ENCODE assay signal across 10 mouse cellular contexts in genomic region chr17:36788801-36789200, GRCm38 (mm10). TPM values are rescaled to one million over a fixed set of nuclear protein-coding genes. Genes with fewer than 3 reads are reported as not detected.
A peak's percentile ranks its signal among the peaks of the same experiment; 100 is the strongest.
DNase-seq lines count a peak whose midpoint lies in the region; ATAC-seq and TF ChIP-seq lines count a peak whose summit lies in the region.
"Not testable (repeated sequence)": the region's sequence is repeated elsewhere in the genome, so short reads cannot be mapped to it uniquely, and the experiment has no call there.
"Had no signal": no experiment of that assay in that cellular context is flagged by ENCODE, and none has a peak within 500 bp of the region (broad histone marks: within the 10 kb centered on the region; RNA-seq: fewer than 3 reads in every experiment).

No protein-coding gene starts in this region.

- not testable (repeated sequence) for H3K4me1 ChIP-seq in hindbrain, postnatal 0 days (ENCODE audit: insufficient read depth, low read length)

- H3K9me3 ChIP-seq in hindbrain, postnatal 0 days (ENCODE audit: low read length) = not testable (repeated sequence)

- peak; percentile 91 for TF ChIP-seq CTCF in hindbrain, postnatal 0 days (IDR thresholded peaks at IDR 0.05; ENCODE audit: low read depth)

- peak; percentile 62 for DNase-seq in T-cell, adult 2 months (ENCODE audit: low spot score)
- DNase-seq in cerebellum, postnatal 14 days = peak; percentile 88 to 91
- peak; percentile 48 to 72 for DNase-seq in frontal cortex, postnatal 25 days (ENCODE audit: low spot score in 2 of 2)
- peak; percentile 95 for DNase-seq in hindbrain, postnatal 0 days (ENCODE audit: low spot score)
- DNase-seq in layer of hippocampus, postnatal 14 days (ENCODE audit: low spot score in 2 of 2) = peak; percentile 75 to 88
- peak; percentile 83 for DNase-seq in lung, postnatal 36 days
- DNase-seq in retina, postnatal 1 day = peak; percentile 90
- DNase-seq in thymus, postnatal 36 days = peak; percentile 47 to 63

- not testable (repeated sequence) for H3K9ac ChIP-seq in hindbrain, postnatal 0 days (replicated peaks; ENCODE audit: low read length)

- not testable (repeated sequence) for H3K4me3 ChIP-seq in hindbrain, postnatal 0 days (ENCODE audit: low read length)

- not testable (repeated sequence) for H3K27me3 ChIP-seq in hindbrain, postnatal 0 days (ENCODE audit: insufficient read depth, low read length)

- not testable (repeated sequence) for H3K4me2 ChIP-seq in hindbrain, postnatal 0 days (ENCODE audit: low read depth, low read length)

- H3K27ac ChIP-seq in hindbrain, postnatal 0 days = not testable (repeated sequence)

- peak; percentile 91 for ATAC-seq in hindbrain, postnatal 0 days

- H3K36me3 ChIP-seq in hindbrain, postnatal 0 days (ENCODE audit: insufficient read depth, low read length) = not testable (repeated sequence)

RNA-seq across cellular contexts. Expression of gene H2-M10.5, which starts 16.1 kb away (rescaled TPM):
- total RNA-seq in hindbrain, postnatal 0 days (2014; rRNA removed) = not detected in 2 replicates
- polyA plus RNA-seq in hindbrain, postnatal 0 days (2015; fragmentation: Nextera tagmentation; extraction: Ambion mirVana) = not detected in 2 replicates
- total RNA-seq in layer of hippocampus, postnatal 14 days (2021) = not detected
- polyA plus RNA-seq: heart, embryonic 13.5 days; urinary bladder, adult 2 months had no signal

RNA-seq across cellular contexts. Expression of gene H2-M10.6, which starts 23.2 kb away (rescaled TPM):
- total RNA-seq in hindbrain, postnatal 0 days (2014; rRNA removed) = not detected in 2 replicates
- not detected in 2 replicates for polyA plus RNA-seq in hindbrain, postnatal 0 days (2015; fragmentation: Nextera tagmentation; extraction: Ambion mirVana)
- total RNA-seq in layer of hippocampus, postnatal 14 days (2021) = not detected
- polyA plus RNA-seq: heart, embryonic 13.5 days; urinary bladder, adult 2 months had no signal

RNA-seq across cellular contexts. Expression of gene Trim26, which starts 48.1 kb away (rescaled TPM):
- 21.6 and 27.9 TPM in 2 replicates for total RNA-seq in hindbrain, postnatal 0 days (2014; rRNA removed)
- 46.7 and 50.6 TPM in 2 replicates for polyA plus RNA-seq in hindbrain, postnatal 0 days (2015; fragmentation: Nextera tagmentation; extraction: Ambion mirVana)
- 10 to 100 TPM; 23.5 to 27.1 TPM for total RNA-seq in layer of hippocampus, postnatal 14 days (2021)
